Mouse (Mus musculus) C2C12 (cell line): ENCODE results near the gene Arf3.

Source experiments
- CEBPB ChIP-seq: IDR thresholded peaks from one replicate; pipeline ENCODE4 v1.6.1; 2011; ENCODE audit warnings: low read depth, mild to moderate bottlenecking, control low read depth, moderate library complexity
- CTCF ChIP-seq: IDR thresholded peaks from one replicate; pipeline ENCODE4 v1.5.1; 2011; ENCODE audit not compliant: control insufficient read depth, insufficient read depth, insufficient read length
- FOSL1 ChIP-seq: IDR thresholded peaks from one replicate; pipeline ENCODE4 v1.8.0; 2011; ENCODE audit warnings: mild to moderate bottlenecking, low read length; ENCODE audit not compliant: poor library complexity, insufficient read depth, severe bottlenecking
- MAX ChIP-seq: IDR thresholded peaks from one replicate; pipeline ENCODE4 v1.6.1; 2011; ENCODE audit warnings: mild to moderate bottlenecking, control low read depth
- MYOD1 ChIP-seq: IDR thresholded peaks from one replicate; pipeline ENCODE4 v1.6.1; 2011; ENCODE audit warnings: low read depth; ENCODE audit not compliant: control insufficient read depth, insufficient read length
- MYOG ChIP-seq: IDR thresholded peaks from one replicate; pipeline ENCODE4 v1.6.1; 2011; ENCODE audit not compliant: control insufficient read depth, insufficient read length; ENCODE audit errors: extremely low read depth
- USF1 ChIP-seq: IDR thresholded peaks from one replicate; pipeline ENCODE4 v1.6.1; 2011; ENCODE audit warnings: low read depth, mild to moderate bottlenecking, control low read depth, moderate library complexity

DNA sequence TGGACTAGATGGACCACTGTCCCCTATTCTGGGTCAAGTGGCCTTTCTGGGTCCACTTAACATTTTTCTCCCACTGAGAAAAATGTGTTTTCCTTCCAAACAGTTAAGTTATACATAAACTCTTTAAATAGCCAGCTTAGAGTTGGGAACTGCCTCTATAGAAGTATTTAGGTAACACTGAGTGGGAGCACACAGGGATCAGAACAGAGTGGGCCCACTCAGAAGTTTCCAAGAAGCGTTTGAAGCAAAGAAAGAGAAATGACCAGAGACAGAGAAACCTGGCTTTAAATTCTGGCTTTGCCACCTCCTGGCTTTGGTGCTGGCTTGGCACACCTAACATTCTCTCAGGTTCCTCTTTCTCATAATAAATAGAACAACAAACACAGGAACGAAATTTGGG is 73.3 kb downstream of the Arf3 start:
- TF ChIP-seq CTCF: no peak
- TF ChIP-seq USF1: no peak
- TF ChIP-seq MYOD1: no peak
- TF ChIP-seq CEBPB: no peak
- no peak for TF ChIP-seq MYOG
- TF ChIP-seq MAX: no peak
- TF ChIP-seq FOSL1: no peak
